Mouse (Mus musculus) hindbrain, embryonic 16.5 days (tissue): ENCODE results near the gene Uso1. TPM values are rescaled to one million over a fixed set of nuclear protein-coding genes. Genes with fewer than 3 reads are reported as not detected.

Experiments
- ATAC-seq: fragments of 200-750 bp; cut with Nextera tagmentation; 2 replicates; pipeline ENCODE4 v1.8.0; 2017; ENCODE audit warnings: moderate TSS enrichment, moderate library complexity
- H3K27ac ChIP-seq: fragments of 300-500 bp; sonication (generic); 2 replicates; pipeline ENCODE4 v1.5.1; 2014; ENCODE audit warnings: low read depth, mild to moderate bottlenecking, control low read depth, low read length, moderate library complexity
- H3K27me3 ChIP-seq: fragments of 300-500 bp; sonication (generic); replicated peaks from 2 replicates; pipeline ENCODE4 v1.6.1; 2014; ENCODE audit warnings: low read length; ENCODE audit not compliant: control insufficient read depth, insufficient read depth
- H3K36me3 ChIP-seq: fragments of 300-500 bp; sonication (generic); 2 replicates; pipeline ENCODE4 v1.6.1; 2014; ENCODE audit warnings: mild to moderate bottlenecking, low read length, moderate library complexity, mixed read lengths; ENCODE audit not compliant: control insufficient read depth, insufficient read depth
- H3K4me1 ChIP-seq: fragments of 300-500 bp; sonication (generic); 2 replicates; pipeline ENCODE4 v1.6.1; 2014; ENCODE audit warnings: low read depth, low read length; ENCODE audit not compliant: control insufficient read depth, insufficient read depth
- H3K4me2 ChIP-seq: fragments of 300-500 bp; sonication (generic); 2 replicates; pipeline ENCODE4 v1.6.1; 2014; ENCODE audit warnings: mild to moderate bottlenecking, low read length, control low read depth, moderate library complexity
- H3K4me3 ChIP-seq: fragments of 300-500 bp; sonication (generic); 2 replicates; pipeline ENCODE4 v1.5.1; 2014; ENCODE audit warnings: mild to moderate bottlenecking, low read length, control low read depth, moderate library complexity
- H3K9ac ChIP-seq: fragments of 300-500 bp; sonication (generic); 2 replicates; pipeline ENCODE4 v1.6.1; 2014; ENCODE audit warnings: low read depth, mild to moderate bottlenecking, control low read depth, low read length, moderate library complexity
- H3K9me3 ChIP-seq: fragments of 300-500 bp; sonication (generic); 2 replicates; pipeline ENCODE4 v1.6.1; 2014; ENCODE audit warnings: mild to moderate bottlenecking, low read length, moderate library complexity; ENCODE audit not compliant: control insufficient read depth
- WGBS: fragments of 180-500 bp; shearing (Covaris S2); extraction: QIAGEN DNeasy Blood & Tissue Kit; methylation state at CpG from one replicate; pipeline ENCODE4 v1.1.7; 2014; 5-methylcytosine and 5-hydroxymethylcytosine counted together
- polyA plus RNA-seq: library from polyadenylated mRNA; unstranded; fragments of >200 nt; fragmentation: Nextera tagmentation; extraction: Ambion mirVana; gene quantifications from 2 replicates; pipeline ENCODE4 v1.2.1, GENCODE M21; 2015

The Uso1 gene
- polyA plus RNA-seq, 1 experiment from 2014 or later, result 35.7 TPM

- no peak overlapping the region for H3K9ac ChIP-seq
- WGBS, result 53% methylated on average over 12 of the region's 12 CpGs
- no peaks in the 10 kb centered on the region; the same call in 1 of the 2 replicates for H3K27me3 ChIP-seq
- peak; percentile 84 for ATAC-seq
- no peak overlapping the region for H3K4me3 ChIP-seq
- H3K4me1 ChIP-seq, result peaks cover under 1% of the 10 kb centered on the region; the same call in 1 of the 2 replicates
- 0 out of 2 replicates have a peak, but pooled peaks cover 2% of the 10 kb centered on the region for H3K36me3 ChIP-seq
- no peak overlapping the region for H3K27ac ChIP-seq
- no peaks in the 10 kb centered on the region for H3K9me3 ChIP-seq
- no peak overlapping the region for H3K4me2 ChIP-seq
Measured at GRCm38 (mm10) chr5:92117823-92118403, 19.8 kb upstream of the Uso1 start.

GRCm38 (mm10) chr5:92121636-92122035, 16.1 kb upstream of the Uso1 start:
- H3K9me3 ChIP-seq, result no peaks in the 10 kb centered on the region
- no peak overlapping the region for H3K4me2 ChIP-seq
- H3K4me1 ChIP-seq, result no peaks in the 10 kb centered on the region
- H3K4me3 ChIP-seq, result no peak overlapping the region
- H3K9ac ChIP-seq, result no peak overlapping the region
- no peak overlapping the region for H3K27ac ChIP-seq
- ATAC-seq, result no peak
- 82% methylated on average over 4 of the region's 4 CpGs for WGBS
- peaks cover 5% of the 10 kb centered on the region; the same call in 1 of the 2 replicates for H3K36me3 ChIP-seq
- H3K27me3 ChIP-seq, result no peaks in the 10 kb centered on the region

DNA sequence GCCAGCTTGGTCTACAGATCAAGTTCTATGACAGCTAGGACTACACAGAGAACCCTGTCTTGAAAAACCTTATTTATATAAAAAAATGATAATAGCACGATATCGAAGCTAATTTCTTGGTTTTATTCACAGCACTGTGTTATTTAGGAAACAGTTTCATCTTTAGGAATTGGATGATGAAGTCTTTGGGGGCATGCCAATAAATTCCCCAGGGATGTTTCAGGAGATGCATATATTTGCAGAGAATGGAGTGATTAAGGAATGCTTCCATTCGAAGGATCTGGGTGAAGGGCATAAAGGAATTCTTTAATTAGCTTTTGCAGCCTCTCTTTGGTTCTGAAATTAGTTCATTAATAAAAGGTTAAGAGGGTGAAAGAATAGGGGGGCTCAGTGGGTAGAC, 12.3 kb upstream of the Uso1 start:
- no peak for ATAC-seq
- Histone ChIP-seq H3K9ac (no peak overlapping the region), H3K4me1 (no peaks in the 10 kb centered on the region; the same call in 1 of the 2 replicates), H3K36me3 (peaks cover 3% of the 10 kb centered on the region; the same call in 1 of the 2 replicates), H3K4me3 (no peak overlapping the region), H3K9me3 (no peaks in the 10 kb centered on the region), H3K27ac (no peak overlapping the region), H3K27me3 (no peaks in the 10 kb centered on the region), H3K4me2 (no peak overlapping the region)
- 82% methylated on average over 3 of the region's 3 CpGs for WGBS

DNA sequence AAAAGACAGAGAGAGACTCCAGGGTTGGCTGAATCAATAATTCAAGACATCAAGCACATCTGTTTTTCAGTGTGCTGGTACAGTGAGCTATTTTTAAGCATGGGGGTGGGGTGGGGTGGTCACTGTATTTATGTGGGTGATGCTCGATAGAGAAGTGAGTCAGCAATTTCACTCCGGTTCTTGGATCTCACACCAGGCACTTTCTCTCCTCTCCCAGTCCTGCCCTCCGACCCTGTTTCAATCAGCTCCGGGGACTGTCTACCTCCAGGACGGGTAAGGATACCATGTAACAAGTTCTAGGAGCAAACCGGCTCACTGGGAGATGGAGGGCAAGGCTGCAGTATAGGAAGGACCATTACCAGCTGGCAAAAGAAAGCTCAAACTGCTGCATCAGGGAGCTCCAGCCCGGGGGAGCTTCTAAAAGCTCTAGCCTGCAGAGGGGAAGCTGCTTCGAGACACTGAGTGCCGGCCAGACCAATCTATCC, 10.6 kb upstream of the Uso1 start:
- no peaks in the 10 kb centered on the region for H3K27me3 ChIP-seq
- no peaks in the 10 kb centered on the region for H3K9me3 ChIP-seq
- no peak overlapping the region for H3K27ac ChIP-seq
- no peak overlapping the region for H3K4me2 ChIP-seq
- no peaks in the 10 kb centered on the region; the same call in 1 of the 2 replicates for H3K4me1 ChIP-seq
- WGBS, result 71% methylated on average over 9 of the region's 9 CpGs
- ATAC-seq, result no peak
- peaks cover 3% of the 10 kb centered on the region; the same call in 1 of the 2 replicates for H3K36me3 ChIP-seq
- no peak overlapping the region for H3K9ac ChIP-seq
- H3K4me3 ChIP-seq, result no peak overlapping the region

GRCm38 (mm10) chr5:92127751-92128150, 10.0 kb upstream of the Uso1 start:
- Histone ChIP-seq H3K9ac (no peak overlapping the region), H3K9me3 (no peaks in the 10 kb centered on the region), H3K27ac (no peak overlapping the region), H3K4me3 (no peak overlapping the region), H3K27me3 (no peaks in the 10 kb centered on the region), H3K36me3 (peaks cover 3% of the 10 kb centered on the region; the same call in 1 of the 2 replicates), H3K4me1 (no peaks in the 10 kb centered on the region; the same call in 1 of the 2 replicates), H3K4me2 (no peak overlapping the region)
- WGBS, result 90% methylated on average over 10 of the region's 10 CpGs
- no peak for ATAC-seq

DNA sequence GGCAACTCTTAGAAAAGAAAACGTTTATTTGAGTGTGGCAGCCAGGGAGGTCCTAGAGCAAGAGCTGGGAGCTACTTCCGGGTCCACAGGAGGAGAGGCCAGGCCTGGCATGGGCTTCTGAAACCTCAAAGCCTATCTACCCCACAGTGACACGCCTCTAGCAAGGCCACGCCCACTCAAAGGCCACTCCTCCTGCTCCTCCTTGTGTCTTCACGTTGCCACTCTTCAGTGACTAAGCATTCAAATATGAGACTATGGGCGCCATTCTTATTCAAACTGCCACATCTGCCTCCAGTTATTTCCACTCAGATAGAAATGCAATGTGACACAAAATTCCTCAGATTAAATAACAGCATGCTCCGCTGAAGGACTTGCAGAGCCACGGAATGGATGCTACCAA, 9.2 kb upstream of the Uso1 start:
- no peaks in the 10 kb centered on the region; the same call in 1 of the 2 replicates for H3K4me1 ChIP-seq
- H3K27ac ChIP-seq, result no peak overlapping the region
- peaks cover 3% of the 10 kb centered on the region for H3K36me3 ChIP-seq
- H3K4me3 ChIP-seq, result no peak overlapping the region
- ATAC-seq, result 0 out of 2 replicates have a peak, but pooled peaks have one; percentile 44
- no peaks in the 10 kb centered on the region for H3K9me3 ChIP-seq
- H3K9ac ChIP-seq, result no peak overlapping the region
- 0 out of 2 replicates have a peak overlapping the region, but pooled peaks have one; percentile 15 for H3K4me2 ChIP-seq
- 13% methylated on average over 8 of the region's 8 CpGs for whole genome bisulfite sequencing
- no peaks in the 10 kb centered on the region for H3K27me3 ChIP-seq

DNA sequence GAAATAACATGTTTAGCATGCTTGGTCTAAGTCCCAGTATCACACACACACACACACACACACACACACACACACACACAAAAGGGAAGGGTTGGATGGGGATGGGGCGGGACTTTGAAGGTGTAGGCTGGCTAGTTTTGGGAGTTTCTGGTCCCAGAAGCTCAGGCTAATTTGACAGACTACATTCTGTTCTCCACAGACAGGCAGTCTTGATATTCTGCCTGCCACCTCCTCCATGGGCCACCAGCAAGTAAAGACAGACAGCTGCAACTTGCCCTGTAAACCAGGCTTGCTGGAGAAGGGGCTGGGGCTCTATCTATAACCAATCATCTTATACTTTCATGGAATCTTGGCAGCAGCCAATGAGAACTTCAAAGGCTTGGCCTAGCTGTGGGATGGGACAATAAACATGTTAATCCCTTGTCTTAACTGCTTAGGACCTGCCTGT, 8.4 kb upstream of the Uso1 start:
- no peak overlapping the region for H3K9ac ChIP-seq
- H3K4me3 ChIP-seq, result no peak overlapping the region
- no peak overlapping the region for H3K27ac ChIP-seq
- H3K9me3 ChIP-seq, result no peaks in the 10 kb centered on the region
- 71% methylated on average over 1 of the region's 1 CpGs for WGBS
- no peak for ATAC-seq
- peaks cover 3% of the 10 kb centered on the region for H3K36me3 ChIP-seq
- no peak overlapping the region for H3K4me2 ChIP-seq
- no peaks in the 10 kb centered on the region for H3K27me3 ChIP-seq
- H3K4me1 ChIP-seq, result no peaks in the 10 kb centered on the region; the same call in 1 of the 2 replicates

GRCm38 (mm10) chr5:92130040-92130682, 7.6 kb upstream of the Uso1 start:
- Histone ChIP-seq H3K27ac (no peak overlapping the region), H3K9me3 (no peaks in the 10 kb centered on the region), H3K9ac (no peak overlapping the region), H3K4me1 (no peaks in the 10 kb centered on the region; the same call in 1 of the 2 replicates), H3K36me3 (no peaks in the 10 kb centered on the region; the same call in 1 of the 2 replicates), H3K27me3 (no peaks in the 10 kb centered on the region), H3K4me3 (no peak overlapping the region), H3K4me2 (no peak overlapping the region)
- WGBS, result 90% methylated on average over 6 of the region's 6 CpGs
- no peak for ATAC-seq

DNA sequence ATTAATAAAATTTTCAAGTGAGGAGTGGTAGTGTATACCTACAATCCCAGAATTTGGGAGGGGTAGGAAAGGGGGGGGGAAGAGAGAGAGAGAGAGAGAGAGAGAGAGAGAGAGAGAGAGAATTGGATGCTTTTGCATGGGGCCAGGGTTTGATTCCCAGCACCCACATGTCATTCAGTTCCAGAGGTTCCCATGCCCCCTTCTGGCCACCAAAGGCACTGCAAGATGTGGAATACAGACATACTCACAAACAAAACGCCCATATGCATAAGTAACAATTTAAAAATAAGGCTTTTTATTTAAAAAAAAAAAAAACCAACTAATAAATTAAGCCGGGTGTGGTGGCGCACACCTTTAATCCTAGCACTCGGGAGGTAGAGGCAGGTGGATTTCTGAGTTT, 5.6 kb upstream of the Uso1 start:
- WGBS, result 92% methylated on average over 4 of the region's 4 CpGs
- Histone ChIP-seq H3K36me3 (no peaks in the 10 kb centered on the region; the same call in 1 of the 2 replicates), H3K4me3 (no peak overlapping the region), H3K27ac (no peak overlapping the region), H3K4me2 (no peak overlapping the region), H3K9me3 (no peaks in the 10 kb centered on the region), H3K4me1 (peaks cover 8% of the 10 kb centered on the region), H3K27me3 (no peaks in the 10 kb centered on the region), H3K9ac (no peak overlapping the region)
- no peak for ATAC-seq
